Mouse (Mus musculus): ENCODE data around the gene BC024978.

GRCm38 (mm10) chr7:27164112-27164947 is 31.3 kb upstream of the BC024978 start:
- TF ChIP-seq CTCF (IDR thresholded peaks at IDR 0.05; ENCODE audit: low read depth) (no peak), EP300 (optimal IDR thresholded peaks at IDR 0.05) (no peak)

Measured in stomach, postnatal 0 days (tissue).